Mouse (Mus musculus): ENCODE data around the gene Taf15. TPM values are rescaled to one million over a fixed set of nuclear protein-coding genes. Genes with fewer than 3 reads are reported as not detected.
A peak's percentile ranks its signal among the peaks of the same experiment; 100 is the strongest.

Gene Taf15
- 10 to 100 TPM; 88.1 to 90.1 TPM for total RNA-seq (2021)

DNA sequence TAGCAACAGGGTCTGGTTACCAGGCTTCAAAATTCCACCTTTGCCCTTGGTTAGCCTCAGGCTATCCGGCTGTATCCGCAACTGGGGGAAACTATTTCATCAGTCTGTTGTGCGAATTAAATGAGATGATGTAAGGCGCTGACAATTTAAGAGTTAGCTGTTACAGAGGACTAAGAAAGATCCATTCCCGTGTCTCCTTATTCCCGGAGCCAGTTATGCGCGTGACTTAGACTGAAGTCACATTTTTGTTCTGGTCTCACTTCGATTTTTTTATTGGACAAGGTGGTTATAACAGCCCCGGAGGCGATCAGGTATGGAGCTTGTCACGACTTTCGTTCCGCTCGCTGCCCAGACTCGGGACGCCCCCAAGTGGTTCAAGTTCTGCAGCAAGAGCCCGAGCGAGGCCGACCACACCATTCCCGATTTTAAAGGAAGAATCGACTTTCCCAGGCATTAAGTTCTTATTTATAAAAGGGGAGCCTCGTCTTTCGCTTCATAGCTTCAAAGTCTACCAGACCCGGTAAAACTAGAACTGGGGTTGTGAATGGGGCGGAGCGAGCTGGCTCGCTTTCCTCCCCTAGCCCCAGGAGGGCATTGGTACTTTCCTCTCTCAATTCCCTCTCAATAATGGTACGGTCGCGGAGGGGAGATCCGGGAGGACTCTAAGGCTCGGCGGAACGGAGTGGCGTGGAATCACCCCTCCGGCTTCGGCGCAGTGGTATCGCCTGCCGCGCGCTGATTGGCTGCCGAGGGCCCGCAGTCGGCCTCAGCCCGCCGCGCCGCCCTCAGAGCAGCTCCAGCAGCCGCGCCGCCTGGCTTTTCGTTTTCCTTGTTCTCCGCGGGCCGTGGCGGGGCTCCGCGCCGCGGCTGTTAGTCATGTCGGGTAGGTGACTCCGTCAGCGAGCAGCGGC lies at the start of gene Taf15:
Gene Taf15, plus strand, starts transcription at position 763 of the 911 bp plus-strand sequence.
- peak; percentile 99 for DNase-seq
- intact Hi-C loops (cut with DNase I): no loop called here

DNA sequence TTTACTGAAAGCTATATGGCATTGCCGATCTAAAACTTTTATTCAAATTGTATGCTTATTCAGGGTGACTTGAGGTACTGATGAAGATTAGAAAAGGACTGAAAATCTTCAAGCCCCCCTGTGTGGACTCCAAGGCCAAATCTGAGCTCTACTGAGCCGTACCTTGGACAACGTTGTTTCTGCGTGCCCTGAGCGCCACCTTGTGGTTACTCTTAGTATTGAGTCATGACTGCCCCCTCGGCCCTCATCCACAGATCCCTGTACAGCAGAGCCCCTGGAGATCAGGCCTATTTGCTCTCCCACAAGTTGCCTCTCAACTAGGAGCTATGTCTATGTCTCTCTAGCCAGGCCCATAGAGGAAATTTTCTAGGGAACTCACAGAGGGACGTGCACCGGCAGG lies 48.2 kb upstream of the Taf15 start:
- peak; percentile 78 for DNase-seq
- intact Hi-C loops (cut with DNase I): loop anchor here (5.0 to 10.0 kb wide), 2 partner anchors 67 to 100 kb away; no protein-coding TSS in a partner anchor

DNA sequence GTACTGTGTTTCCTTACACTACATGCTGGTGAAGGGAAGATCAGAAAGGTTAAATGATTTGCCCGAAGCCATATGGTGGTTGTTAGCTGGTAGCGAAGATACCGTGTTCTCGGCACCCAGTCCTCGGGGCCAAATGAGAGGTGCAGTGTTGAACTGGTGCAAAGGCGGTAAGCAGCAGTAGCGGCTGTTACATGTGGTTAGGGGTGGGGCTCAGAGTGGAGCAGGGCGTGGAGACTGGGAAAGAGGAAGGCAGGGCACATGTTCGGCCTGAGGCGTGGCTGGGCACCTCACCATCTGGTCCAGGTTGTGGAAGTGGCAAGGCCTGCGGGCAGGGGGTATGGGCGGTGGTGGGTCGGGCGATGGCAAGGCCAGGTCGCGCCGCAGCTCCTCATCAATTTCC lies 45.9 kb upstream of the Taf15 start:
- no peak for DNase-seq
- intact Hi-C loops (cut with DNase I): loop anchor here (10.0 kb wide), 1 partner anchor 102 kb away; no protein-coding TSS in a partner anchor

GRCm38 (mm10) chr11:83429355-83429754 lies 43.5 kb upstream of the Taf15 start, which contains the start of gene Gas2l2:
TSS of gene Gas2l2 (minus strand) at chr11:83429455.
- intact Hi-C loops (cut with DNase I): loop anchor here (10.0 kb wide), 1 partner anchor 105 kb away; no protein-coding TSS in a partner anchor

GRCm38 (mm10) chr11:83432533-83432932 lies 40.4 kb upstream of the Taf15 start:
- intact Hi-C loops (cut with DNase I): no loop called here
- no peak for DNase-seq

More at GRCm38 (mm10) chr11:83429355-83429754, 43.5 kb upstream of the Taf15 start, which contains the start of gene Gas2l2:
- no peak for DNase-seq

GRCm38 (mm10) chr11:83437377-83437776 lies 35.5 kb upstream of the Taf15 start, which contains the start of gene 1700020L24Rik:
TSS of gene 1700020L24Rik (plus strand) at chr11:83437677.
- DNase-seq: no peak
- intact Hi-C loops (cut with DNase I): no loop called here

DNA sequence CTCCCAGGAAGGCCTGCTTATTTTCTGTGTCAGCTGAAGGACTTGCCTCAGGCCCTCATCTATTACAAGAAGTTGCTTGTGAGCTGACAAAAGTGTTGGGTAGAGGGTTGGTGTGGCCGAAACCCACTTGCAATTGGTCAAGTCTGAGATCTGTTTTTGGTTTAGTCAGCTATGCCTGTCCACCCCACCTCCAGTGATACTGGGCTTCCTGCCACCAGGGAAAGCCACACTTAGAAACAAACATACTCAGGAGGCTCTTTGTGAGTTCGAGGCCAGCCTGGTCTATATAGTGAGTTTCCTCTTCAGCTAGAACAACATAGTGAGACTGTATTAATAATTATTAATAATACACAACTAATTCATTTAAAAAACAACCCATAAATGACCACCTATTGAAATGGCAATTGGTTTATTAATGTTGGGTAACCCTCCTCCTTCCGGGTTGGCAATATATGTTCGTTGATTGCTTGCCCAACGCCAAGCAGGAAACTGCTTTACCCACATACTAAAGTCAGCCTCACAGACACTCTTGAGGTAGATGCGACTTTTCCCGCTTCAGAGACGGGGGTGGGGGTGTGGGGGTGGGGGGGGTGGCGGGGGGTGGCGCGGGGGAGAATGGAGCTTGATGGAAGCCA lies 33.3 kb upstream of the Taf15 start:
- no peak for DNase-seq
- intact Hi-C loops (cut with DNase I): no loop called here

- intact Hi-C loops (cut with DNase I): no loop called here
Observed at GRCm38 (mm10) chr11:83440081-83441064, 32.5 kb upstream of the Taf15 start.

DNA sequence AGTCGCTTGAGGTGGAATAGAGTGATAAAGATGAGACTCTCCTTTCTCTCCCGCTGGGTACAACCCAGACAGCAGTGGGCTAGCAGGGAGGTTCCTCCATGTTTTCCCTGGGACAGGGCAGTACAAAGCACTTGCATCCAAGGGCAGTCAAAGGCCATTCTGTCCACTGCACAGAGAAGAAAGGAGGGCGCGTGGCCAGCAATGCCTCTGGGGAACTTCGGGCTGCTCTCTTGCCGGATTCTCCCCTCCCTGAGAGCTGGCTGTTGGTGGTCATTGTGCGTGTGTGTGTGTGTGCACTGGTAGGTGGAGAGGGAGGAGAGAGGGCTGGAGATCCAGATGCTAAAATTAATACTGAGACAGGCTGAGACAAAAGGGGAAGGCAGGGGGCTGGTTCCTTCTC lies 31.7 kb upstream of the Taf15 start:
- DNase-seq: peak; percentile 38
- intact Hi-C loops (cut with DNase I): no loop called here

More at GRCm38 (mm10) chr11:83440081-83441064, 32.5 kb upstream of the Taf15 start:
- DNase-seq: peak; percentile 91

GRCm38 (mm10) chr11:83442596-83443267 lies 30.2 kb upstream of the Taf15 start:
- intact Hi-C loops (cut with DNase I): no loop called here
- DNase-seq: peak; percentile 79

DNA sequence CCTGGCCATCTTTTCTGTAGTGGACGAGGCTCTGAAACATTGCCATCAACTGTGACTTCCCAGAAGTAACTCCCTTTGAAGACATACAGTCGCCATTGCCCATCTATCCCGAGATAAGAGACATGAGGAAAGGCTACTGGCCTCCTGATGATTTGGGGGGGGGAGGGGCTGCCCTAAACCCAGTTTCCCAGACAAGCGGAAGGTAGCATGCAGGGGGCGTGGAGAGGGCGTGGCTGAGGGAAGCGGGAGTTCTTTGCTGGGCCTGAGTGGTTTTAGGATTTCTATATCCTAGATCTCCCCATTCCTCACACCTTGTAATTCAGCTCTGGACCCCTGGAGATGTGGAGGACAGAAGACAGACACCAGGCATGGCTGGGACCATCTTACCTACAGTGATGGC lies 29.1 kb upstream of the Taf15 start:
- intact Hi-C loops (cut with DNase I): no loop called here
- DNase-seq: no peak

- no peak for DNase-seq
- intact Hi-C loops (cut with DNase I): no loop called here
Observed at GRCm38 (mm10) chr11:83445001-83445400, 27.9 kb upstream of the Taf15 start.

- intact Hi-C loops (cut with DNase I): no loop called here
- no peak for DNase-seq
Observed at GRCm38 (mm10) chr11:83447612-83448011, 25.3 kb upstream of the Taf15 start.

DNA sequence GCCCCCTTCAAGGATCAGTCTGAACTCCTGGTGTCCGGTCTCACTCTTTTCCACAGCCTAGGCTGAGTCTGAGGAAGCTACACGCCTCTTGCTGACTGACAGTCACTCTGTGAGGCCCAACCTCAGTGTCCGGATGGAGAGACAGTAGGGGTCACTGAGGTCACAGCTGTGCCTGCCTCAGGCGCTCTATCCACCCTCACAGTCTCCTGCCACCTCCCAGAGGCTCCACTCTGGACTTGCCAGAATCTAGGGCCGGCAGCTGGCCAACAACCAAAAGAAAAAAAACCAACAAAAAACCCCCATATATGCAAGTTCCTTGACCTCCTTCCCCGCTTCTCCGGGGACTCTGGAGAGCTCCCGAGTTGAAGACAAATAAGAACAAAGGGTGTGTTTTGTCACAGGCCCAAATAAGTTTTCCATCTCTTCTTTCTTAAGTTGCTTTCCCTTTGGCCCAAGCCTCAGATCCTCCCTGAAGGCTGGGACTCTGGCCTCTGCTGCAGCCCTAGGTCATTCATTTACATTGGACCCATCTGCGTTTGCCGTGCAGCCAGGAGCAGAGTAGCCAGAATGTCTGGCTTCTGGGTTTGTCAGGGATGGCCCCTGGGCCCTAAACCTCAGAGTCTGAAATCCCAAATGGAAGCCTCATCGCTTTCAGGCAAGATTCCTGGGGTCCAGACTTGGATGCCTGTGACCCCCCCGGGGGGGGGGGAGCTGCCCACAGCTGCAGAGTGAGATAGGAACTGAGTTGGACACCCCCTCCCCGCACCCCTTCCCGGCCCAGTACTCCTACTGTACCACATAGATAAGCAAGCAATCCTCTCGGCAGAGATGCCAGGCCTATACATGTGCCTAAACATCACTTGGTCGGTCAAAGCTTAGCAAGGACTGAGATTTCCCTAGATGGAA lies 24.6 kb upstream of the Taf15 start:
- intact Hi-C loops (cut with DNase I): no loop called here
- no peak for DNase-seq

GRCm38 (mm10) chr11:83448927-83449236 lies 24.0 kb upstream of the Taf15 start:
- intact Hi-C loops (cut with DNase I): no loop called here
- DNase-seq: peak; percentile 45

DNA sequence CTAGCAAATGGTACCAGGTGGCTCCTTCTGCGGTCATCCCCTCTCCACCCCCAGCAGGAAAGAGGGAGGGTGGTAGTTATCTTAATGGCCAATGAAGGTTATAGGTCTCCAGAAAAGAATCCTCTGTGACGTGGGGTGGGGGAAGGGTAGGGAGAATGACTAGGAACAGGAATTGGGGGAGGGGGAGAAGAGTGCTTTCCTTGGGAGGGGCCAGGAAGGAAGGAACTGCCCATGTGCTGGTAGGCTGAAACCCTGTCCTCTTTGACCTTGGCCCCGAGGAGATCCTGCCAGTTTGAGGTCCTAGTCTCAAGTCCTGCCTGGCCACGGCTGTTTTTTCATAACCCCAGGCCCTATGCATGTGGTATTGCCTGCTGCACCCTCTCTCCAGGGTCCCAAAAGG lies 23.6 kb upstream of the Taf15 start:
- no peak for DNase-seq
- intact Hi-C loops (cut with DNase I): no loop called here

GRCm38 (mm10) chr11:83450550-83450949 lies 22.3 kb upstream of the Taf15 start:
- intact Hi-C loops (cut with DNase I): no loop called here
- no peak for DNase-seq

DNA sequence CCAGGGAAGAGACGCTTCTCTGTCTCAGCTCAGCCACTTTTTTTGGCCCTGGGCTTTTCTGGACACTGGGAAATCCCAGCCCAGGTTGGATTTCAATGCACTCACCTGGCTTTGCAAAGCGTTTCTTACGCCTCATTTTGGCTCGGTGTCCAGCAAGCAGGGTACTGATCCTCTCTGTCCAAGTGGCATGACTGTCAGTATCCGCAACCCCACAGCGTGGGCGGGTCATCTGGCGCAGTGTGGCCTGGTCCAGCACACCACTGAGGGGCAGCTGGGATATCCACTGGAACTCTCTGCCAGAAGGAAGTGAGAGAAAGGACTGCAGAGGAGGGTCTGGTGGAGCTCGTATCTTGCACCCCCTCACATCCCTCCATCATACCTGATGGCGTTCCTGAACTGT lies 21.6 kb upstream of the Taf15 start:
- intact Hi-C loops (cut with DNase I): no loop called here
- DNase-seq: no peak

- DNase-seq: no peak
- intact Hi-C loops (cut with DNase I): no loop called here
Observed at GRCm38 (mm10) chr11:83454548-83454947, 18.3 kb upstream of the Taf15 start.
